Mouse (Mus musculus) layer of hippocampus, postnatal 10 days (tissue): Measurements from ENCODE around the gene Prg3. TPM values are rescaled to one million over a fixed set of nuclear protein-coding genes. Genes with fewer than 3 reads are reported as not detected.

Experiments used
- DNase-seq, 2 experiments: peaks; one replicate each; pipeline ENCODE4 v3.0.0; 2021; ENCODE audit warnings: low spot score in 2 of 2
- long read RNA-seq: library from polyadenylated mRNA; stranded (forward); transcript quantifications from one replicate; pipeline ENCODE4 v2.0.0, GENCODE M21; 2023
- total RNA-seq, 2 experiments: library from RNA; stranded (reverse); gene quantifications; 2 replicates each; pipeline ENCODE4 v1.2.3; 2021

Gene Prg3
- not detected for total RNA-seq
- long read RNA-seq = 0 reads

- DNase-seq = no peak
Measured at GRCm38 (mm10) chr2:84987930-84988329, at the start of gene Prg3. Gene Prg3 (plus strand): TSS chr2:84988215.

GRCm38 (mm10) chr2:84938249-84938946, 49.6 kb upstream of the Prg3 start:
- no peak for DNase-seq

GRCm38 (mm10) chr2:84939306-84939705, 48.7 kb upstream of the Prg3 start:
- no peak for DNase-seq

- no peak for DNase-seq
Measured at GRCm38 (mm10) chr2:84939711-84940110, 48.3 kb upstream of the Prg3 start.

- no peak for DNase-seq
Measured at GRCm38 (mm10) chr2:84941332-84941731, 46.7 kb upstream of the Prg3 start.

GRCm38 (mm10) chr2:84941795-84942194, 46.2 kb upstream of the Prg3 start:
- DNase-seq = no peak

GRCm38 (mm10) chr2:84947154-84947771, 40.8 kb upstream of the Prg3 start:
- no peak for DNase-seq

GRCm38 (mm10) chr2:84948252-84948651, 39.8 kb upstream of the Prg3 start:
- DNase-seq = no peak

- no peak for DNase-seq
Measured at GRCm38 (mm10) chr2:84948721-84949120, 39.3 kb upstream of the Prg3 start.

- DNase-seq = no peak
Measured at GRCm38 (mm10) chr2:84951027-84951426, 37.0 kb upstream of the Prg3 start.

GRCm38 (mm10) chr2:84952251-84952650, 35.8 kb upstream of the Prg3 start:
- DNase-seq = no peak

- no peak for DNase-seq
Measured at GRCm38 (mm10) chr2:84952693-84953092, 35.3 kb upstream of the Prg3 start.

- DNase-seq = no peak
Measured at GRCm38 (mm10) chr2:84955435-84955834, 32.6 kb upstream of the Prg3 start.

- peak; percentile 54 to 73 for DNase-seq
Measured at GRCm38 (mm10) chr2:84956274-84956673, 31.7 kb upstream of the Prg3 start.

GRCm38 (mm10) chr2:84958588-84959264, 29.3 kb upstream of the Prg3 start:
- DNase-seq = no peak

GRCm38 (mm10) chr2:84961300-84961699, 26.7 kb upstream of the Prg3 start:
- no peak for DNase-seq

GRCm38 (mm10) chr2:84961901-84962300, 26.1 kb upstream of the Prg3 start:
- DNase-seq = no peak

GRCm38 (mm10) chr2:84962906-84963507, 25.0 kb upstream of the Prg3 start:
- no peak for DNase-seq

GRCm38 (mm10) chr2:84964111-84964801, 23.8 kb upstream of the Prg3 start:
- DNase-seq = no peak

- no peak for DNase-seq
Measured at GRCm38 (mm10) chr2:84967318-84967991, 20.6 kb upstream of the Prg3 start.

GRCm38 (mm10) chr2:84975580-84975979, 12.4 kb upstream of the Prg3 start:
- no peak for DNase-seq
